Mouse (Mus musculus) kidney, postnatal 36 days (tissue): ENCODE results near the gene Ppt2.
A peak's percentile ranks its signal among the peaks of the same experiment; 100 is the strongest.

Experiments
- DNase-seq, 2 experiments: peaks; one replicate each; pipeline ENCODE4 v3.0.0; 2021 to 2022; ENCODE audit warnings: mixed read lengths in 2 of 2

Gene Ppt2

DNA sequence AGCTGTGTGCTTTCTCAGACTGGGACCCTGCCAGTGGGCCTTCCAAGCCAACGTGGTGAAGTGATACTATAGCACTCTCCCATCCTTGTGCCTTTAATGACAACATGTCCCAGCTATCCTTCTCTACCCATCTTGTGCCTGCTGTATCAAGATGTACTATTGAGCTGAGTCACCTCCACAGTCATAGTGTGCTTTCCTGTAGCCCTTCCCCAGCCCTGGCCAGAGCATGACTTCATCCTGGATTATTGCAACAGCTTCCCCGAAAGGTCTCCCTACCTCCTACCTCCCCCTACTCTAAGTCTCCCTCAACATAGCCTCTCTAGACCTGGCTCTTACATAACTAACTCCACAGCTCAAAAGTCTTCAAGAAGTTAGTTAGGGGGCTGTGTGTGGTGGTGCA is 7.4 kb upstream of the Ppt2 start:
- DNase-seq: no peak

DNA sequence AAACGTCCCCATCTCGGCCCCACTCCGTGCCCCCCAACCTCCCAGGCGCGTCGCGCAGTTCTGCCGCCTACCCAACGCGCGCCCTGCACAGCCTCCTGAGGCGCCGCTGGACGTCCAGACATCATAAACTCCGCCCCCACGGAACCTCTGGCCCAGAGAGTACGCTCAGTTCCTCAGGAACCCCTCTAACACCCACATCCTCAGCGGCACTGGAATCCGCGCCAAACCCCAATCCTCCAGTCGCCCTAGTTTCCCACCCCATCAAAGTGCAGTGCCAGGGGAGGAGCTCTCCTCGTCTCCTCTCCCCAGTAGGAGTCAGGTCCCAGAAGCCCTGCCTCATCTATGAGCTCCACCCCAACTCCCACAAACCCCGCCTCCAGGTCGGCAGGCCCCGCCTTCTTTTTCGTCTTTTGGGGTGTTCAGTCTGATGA is 4.0 kb upstream of the Ppt2 start:
- DNase-seq: peak; percentile 88 to 90

DNA sequence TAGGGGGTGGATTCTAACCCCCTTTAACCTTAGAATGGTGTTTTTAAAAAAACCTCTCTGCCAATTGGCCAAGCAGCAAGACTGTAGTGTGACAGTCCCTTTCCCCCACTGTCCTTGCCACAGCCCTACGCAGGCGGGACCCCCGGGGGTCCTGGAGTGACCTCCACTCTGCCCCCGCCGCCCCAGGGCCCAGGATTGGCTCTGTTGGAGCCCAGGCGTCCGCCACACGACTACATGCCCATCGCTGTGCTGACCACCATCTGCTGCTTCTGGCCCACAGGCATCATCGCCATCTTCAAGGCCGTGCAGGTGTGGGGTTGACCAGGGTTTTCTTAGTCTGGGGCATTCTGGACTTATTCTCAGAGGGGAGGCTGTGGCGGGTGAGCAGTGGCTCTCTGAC is 3.3 kb upstream of the Ppt2 start:
- DNase-seq: no peak

DNA sequence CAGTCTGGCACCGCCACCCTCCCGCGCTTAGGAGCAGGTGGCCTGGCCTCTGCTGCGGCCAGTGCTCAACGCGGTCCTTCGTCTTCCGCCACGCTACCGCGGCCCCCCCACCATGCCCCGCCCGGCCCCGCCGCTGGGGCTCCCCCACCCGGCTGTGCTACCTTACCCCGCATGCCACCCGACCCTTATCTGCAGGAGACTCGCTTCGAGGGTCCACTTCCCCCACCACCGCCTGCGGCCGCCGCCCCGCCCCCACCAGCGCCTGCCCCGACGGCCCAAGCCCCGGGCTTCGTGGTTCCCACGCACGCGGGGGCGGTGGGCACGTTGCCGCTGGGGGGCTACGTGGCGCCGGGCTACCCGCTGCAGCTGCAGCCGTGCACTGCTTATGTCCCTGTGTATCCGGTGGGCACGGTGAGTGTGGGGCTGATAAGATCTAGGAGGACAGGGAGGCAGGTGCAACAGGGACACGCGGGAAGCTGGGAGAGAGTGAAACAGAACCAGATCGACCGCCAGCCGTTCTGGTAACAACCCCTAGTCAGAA is 2.5 kb upstream of the Ppt2 start:
- DNase-seq: no peak

DNA sequence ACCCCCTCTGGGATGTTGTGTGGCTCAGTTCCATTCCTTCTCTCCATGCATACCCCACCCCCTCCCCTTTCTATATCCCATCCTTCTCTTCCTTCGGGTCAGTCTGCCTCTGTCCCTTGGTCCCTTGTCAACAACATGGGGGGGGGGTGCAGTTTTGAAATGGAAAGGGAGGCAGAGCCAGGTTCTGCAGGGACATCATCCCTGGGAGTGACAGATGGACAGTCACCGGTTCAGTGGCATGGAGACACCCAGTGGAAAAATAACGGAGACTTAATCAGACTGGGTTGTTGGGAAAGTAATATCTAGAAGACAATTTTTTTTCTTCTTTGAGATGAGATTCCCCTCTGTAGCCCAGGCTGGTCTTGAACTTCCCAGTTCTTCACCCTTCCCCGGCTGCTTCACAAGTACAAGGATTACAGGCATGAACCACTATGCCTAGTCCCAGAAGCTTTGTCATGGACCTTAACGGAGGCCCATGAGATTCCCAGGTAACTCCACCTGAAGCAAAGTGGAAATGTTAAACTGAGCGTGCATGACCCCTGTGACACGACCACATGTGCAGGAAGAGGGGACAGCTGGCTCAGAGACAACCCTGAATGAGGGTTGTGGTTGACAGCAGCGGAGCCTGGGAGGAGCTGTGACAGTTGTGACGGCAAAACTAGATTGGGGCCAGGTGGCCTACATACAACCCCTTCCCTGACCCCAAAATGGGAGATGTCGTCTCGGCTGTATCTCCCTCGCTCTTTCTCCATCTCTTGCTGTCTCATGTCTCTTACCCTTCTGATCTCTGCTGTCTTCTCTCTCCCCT is 1.7 kb upstream of the Ppt2 start:
- DNase-seq: no peak

DNA sequence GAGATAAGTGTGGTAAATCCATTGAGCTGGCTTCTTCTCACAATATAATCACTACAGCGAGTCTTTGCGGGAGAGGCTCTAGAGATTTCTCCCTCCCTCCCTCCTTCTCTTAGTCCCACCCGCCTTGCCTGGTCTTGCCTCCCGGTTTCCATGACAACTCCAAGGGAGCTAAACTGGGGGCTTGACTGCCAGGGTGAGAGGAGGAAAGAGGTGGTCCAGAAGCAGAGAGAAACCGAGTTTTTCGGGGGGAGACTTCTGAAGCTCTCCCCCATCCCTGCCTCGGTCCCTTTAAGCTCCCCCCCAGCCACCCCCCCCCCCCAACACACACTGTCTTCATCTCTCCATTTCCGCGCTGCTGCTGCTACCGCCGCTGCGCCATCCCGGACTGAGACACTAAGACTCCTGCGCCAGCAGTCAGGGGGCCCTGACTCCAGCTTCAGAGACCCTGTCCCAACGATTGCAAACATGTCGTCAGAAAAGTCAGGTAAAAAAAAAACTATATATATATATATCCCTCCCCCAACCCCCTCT is 976 bp upstream of the Ppt2 start, which contains the start of gene Prrt1:
Gene Prrt1 (plus strand): TSS at position 313 of the 531 bp plus-strand sequence.
- DNase-seq: no peak

DNA sequence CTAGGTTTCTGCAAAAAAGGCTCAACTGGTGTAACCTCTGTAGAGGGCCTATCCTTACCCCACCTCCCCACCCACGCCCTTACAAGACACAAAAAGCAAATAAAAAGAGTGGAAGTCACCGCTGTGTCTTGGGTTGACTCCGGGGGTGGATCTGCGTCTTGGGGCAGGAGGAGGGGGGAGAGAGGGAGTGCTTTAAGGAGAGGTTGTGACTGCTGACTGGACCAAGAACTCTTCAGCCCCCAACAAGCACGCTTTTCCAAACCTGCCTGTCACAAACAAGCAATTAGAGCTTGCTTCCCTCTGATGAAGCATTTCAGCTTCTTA is 296 bp upstream of the Ppt2 start:
- DNase-seq: no peak

DNA sequence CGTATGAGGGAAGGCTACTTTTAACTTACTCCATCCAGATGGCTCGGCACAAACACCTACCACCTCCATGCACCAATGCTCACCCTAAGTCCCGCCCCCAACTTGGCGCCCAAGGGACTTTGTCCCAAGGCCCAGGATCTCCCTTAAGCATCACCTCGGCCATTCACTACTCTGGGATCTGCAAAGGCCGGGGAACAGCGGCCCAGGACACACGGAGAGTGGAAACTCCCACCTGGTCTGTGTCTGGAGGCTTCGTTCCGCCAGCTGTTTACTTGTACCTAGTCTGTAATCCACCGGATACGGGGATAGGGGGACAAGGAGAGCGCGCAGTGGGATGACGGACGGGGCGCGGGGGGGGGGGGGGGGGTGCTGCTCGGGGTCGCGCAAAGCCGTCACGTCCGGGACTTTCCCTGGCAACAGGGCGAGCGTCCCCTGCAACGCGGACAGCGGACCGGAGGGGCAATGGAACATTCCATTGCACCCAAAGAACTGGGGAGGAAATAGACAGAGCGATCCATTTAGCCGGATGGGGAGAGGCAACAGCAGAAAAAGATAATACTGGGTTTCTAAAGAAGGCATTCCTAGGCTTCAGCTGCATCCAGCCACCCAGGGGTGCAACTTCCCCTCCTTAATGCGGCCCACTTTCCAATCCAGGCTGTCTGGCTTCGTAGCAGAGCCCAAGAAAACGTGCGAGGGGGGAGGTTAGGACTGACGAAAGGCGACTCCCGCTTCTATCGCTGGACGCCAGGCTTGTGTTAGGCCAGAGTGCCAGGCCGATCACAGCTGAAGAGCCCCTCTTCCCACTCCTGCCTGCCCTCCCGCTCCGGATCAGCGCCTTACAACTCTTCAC is 992 bp downstream of the Ppt2 start:
- peak; percentile 94 to 95 for DNase-seq

DNA sequence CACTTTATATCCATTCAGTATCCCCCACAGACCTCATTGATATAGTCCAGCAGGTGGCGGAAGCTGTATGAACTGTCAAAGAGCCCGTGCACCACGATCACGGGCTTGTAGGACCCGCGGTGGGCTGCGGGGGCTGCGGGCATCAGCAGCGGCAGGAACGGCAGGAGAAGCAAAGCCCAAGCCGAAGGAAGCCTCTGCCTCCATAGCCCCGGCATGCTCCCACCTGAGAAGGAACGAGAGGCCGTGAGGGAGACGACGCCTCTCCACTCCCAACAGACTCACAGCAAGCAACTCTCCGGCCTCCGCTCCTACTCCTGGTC is 1.6 kb downstream of the Ppt2 start:
- DNase-seq: no peak

DNA sequence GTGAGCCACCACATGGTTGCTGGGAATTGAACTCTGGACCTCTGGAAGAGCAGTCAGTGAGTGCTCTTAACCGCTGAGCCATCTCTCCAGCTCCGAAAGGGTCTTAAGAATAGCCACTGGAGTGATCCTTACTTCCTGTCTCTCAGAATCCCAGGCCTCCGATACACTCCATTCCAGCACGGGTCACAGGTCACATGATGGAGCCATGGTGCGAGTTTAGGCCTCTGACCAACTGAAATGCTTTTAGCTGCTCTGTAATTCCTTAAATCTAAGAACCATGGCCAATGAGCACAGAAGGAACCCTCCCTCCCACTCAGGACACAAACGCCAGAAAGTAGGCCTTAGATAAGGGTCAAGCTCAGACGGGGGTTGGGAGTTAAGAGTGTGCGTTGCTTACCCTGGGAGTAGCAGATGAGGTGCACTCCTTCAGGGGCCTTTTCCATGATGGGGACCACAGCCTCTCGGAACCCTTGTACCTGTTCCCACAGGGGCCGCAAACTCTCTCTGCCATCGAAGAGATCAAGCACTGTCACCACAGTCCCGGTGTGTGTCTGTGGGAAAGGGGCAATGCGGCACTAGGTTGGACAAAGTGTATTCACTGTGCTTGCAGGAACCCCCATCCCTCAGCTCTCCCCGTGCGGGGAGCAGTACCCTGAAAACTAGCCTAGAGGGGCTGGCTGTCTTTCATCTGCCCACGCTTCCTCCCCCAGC is 2.1 kb downstream of the Ppt2 start:
- DNase-seq: peak in 1 of 2 experiments; percentile 57

DNA sequence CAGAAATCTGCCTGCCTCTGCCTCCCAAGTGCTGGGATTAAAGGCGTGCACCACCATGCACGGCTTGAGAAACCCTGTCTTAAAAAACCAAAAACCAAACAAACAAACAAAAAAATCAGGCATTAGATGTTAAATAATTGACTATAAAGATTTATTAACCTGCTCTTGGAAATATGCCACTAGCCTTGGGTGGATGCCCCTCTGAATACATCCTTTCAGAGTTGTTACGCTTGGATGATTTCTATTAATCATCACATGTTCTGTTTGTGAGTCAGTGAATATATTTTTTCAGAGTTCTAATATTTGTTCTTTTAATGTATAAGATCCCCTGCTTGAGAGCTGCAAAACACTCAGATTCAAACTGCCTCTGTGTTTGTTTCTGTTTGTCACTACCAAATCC is 3.3 kb downstream of the Ppt2 start:
- DNase-seq: no peak

DNA sequence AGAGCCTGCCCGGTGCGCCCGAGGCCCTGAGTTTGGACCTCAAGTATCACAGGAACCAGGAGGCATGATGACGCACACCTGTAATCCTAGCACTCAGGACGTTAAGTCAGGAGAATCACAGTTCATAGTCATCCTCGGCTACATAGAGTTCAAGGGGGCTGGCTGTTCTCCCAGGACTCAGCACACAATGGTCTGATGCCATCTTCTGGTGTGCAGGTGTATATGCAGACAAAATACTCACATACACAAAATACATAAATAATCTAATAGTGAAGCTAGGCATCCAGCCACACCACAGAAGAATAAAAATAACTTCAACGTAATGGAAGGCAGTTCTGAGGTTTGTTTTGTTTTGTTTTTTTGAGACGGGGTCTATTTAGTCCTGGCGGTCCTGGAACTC is 5.1 kb downstream of the Ppt2 start:
- no peak for DNase-seq

DNA sequence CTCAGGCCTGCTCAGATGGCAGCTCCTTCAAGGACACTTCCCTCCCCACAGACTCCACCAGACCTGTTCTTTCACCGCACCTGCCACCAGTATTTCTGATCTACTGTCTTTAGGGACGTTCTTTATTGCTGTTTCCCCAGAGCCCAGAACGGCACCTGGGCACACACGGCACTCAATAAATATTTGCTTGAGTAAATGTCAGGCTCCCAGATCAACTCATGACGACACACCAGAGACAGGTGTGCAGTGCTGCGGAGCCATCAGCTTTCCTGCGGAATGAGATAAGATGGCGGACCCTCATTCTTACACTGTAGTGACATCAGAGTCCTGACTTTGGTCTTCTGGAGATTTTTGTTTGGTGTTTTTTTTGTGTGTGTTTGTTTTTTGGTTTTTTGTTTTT is 7.3 kb downstream of the Ppt2 start:
- no peak for DNase-seq

DNA sequence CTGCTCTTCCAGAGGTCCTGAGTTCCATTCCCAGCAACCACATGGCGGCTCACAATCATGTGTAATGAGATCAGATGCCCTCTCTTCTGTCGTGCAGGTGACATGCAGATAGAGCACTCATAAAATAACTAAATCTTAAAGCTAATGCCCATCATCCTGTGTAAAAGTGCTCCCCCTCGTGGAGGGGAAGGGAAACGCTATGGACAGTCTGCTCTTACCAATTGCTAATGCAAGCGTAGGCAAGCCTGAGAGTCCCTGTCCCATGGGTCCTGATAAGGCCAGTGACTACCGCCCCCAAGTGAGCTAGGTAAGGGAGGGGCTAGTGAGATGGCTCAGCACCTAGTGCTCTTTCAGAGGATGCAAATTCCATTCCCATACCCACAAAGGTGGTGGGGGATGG is 9.3 kb downstream of the Ppt2 start:
- peak; percentile 82 to 88 for DNase-seq

DNA sequence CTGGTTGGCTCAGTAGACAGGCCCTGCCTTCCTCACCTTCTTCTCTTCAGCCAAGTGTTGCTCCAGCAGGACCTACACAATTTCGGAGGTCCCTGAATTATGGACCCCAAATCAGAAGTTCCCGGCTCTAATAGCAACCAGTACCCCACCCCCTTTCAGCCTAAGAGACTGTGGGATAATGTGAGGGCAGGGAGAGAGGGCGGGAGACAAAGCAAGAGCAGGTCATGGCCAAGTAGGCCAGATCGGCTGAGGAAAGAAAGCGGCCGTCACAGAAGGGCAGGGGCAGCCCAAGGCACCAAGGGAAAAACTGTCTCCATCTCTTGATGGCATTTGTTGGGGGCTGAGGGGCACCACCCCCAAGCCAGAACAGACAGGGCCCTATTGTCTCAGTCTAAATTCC is 12.4 kb downstream of the Ppt2 start, which contains the start of gene Egfl8:
Gene Egfl8 (minus strand): TSS at position 101 of the 400 bp plus-strand sequence.
- no peak for DNase-seq

DNA sequence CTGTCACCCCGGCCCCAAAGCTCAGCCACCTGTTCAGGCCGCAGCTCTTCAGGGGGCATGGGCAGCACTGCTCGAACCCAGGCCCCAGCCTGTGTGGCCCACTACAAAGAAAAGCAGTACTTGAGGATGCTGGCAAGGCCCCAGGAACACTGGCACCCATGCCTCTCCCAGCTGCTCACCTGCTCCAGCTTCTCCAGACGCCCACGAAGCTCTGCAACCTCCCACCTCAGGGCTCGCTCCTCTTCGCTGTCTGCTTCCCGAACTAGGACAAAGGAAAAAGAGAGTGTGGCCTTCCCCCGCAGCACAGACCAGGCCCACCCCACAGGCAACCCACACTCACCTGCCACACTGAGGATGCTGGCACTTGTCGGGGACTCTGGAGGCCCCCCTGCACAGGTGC is 14.5 kb downstream of the Ppt2 start:
- DNase-seq: no peak

DNA sequence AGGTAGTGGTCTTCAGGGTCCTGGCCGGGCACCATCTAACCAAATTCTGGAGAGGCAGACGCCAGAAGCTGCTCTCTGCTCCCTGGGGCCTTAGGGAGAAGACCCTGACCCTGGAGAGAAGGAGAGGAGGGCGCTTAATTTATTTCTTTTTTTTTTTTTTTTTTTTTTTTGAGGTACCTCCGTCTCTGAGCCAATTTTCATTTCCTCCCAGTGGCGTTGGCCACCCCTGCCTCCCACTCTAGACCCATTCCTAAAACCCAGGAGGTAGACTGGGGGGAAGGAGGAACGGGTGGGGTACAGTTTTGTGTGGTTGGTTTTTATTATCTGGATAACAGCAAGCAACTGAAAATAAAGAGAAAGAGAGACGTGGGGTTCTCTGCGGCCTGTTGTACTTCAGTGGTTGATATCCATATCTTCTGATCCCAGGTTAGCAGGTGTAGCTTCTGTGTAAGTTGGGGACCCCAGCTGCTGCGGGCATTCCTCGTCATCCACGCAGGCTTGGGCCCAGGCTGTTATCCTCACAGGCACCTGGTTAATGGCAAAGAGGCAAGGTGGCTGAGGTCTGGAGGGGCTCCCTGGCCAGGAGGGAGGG is 15.2 kb downstream of the Ppt2 start:
- no peak for DNase-seq

DNA sequence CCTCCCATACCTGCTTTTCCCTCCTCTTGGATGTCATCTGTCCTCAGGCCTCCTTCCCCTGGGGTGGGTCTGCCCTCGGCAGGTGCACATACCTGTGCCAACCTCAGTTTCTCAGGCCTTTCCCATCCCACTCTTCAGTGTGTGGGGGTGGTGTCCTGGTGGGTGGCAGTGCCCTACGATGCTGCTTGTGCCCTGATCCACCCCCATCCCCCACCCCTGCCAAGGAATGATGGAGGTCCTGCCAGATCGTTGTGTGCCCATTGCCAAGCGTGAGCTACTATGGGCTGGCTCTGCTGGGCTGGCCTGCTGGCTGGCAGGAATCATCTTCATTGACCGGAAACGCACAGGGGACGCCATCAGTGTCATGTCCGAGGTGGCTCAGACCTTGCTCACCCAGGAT is 17.3 kb downstream of the Ppt2 start:
- DNase-seq: no peak

DNA sequence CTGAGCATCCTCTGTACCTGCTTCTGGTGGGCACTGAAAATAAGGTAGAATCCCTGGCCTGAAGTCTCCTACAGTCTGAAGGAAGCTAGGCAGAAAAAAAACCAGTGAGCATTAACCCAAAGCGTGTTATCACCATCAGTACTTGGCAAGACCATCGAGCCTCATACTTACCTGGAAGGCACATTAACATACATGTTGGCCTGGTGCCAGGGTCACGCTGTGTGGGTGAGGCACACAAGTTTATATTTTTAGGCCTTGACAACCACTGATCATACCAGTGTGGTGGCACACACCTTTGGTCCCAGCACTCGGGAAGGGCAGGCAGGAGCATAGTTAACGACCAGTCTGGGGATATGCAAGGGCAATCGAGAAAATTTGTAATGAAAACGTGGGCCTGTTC is 20.3 kb downstream of the Ppt2 start:
- DNase-seq: peak in 1 of 2 experiments; percentile 47

DNA sequence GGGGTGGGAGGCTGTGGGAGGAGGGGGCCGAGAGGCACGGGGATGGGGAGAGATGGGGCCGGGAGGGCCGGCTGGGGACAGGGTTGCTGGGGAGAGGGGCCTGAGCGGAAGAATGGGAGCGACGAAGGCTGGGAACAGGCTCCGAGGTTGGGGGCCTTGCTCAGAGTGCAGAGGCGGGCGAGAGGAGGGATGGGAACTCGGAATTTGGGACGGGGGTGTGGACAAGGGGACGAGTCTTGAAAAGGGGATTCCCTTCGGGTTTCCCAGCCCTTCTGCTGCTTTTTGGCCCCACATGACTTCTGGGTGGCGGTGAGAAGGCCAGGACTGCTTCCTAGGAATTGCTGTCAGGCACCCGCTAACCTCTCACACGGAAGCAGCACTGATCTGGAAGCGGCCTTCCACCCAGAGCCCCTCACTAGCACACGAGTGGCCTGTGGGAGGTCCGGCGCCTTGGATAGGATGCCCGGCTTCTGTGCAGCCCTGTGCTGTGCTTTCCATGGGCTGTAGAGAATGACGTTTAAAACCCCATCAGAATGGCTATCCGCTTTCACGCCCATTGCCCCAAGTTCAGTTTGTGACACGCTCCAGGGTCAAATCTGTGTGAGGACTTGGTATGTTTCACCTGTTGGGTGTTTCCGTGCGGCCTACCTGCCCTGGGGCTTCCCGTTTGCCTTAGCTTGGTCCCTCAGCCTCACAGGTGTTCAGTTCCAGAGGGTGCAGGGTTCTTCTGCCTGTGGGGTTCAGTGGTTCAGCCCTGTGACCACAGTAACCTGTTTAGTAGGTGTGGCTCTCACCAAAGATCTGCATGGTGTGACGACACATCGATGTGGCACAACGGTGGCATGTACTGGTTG is 21.9 kb downstream of the Ppt2 start:
- no peak for DNase-seq

DNA sequence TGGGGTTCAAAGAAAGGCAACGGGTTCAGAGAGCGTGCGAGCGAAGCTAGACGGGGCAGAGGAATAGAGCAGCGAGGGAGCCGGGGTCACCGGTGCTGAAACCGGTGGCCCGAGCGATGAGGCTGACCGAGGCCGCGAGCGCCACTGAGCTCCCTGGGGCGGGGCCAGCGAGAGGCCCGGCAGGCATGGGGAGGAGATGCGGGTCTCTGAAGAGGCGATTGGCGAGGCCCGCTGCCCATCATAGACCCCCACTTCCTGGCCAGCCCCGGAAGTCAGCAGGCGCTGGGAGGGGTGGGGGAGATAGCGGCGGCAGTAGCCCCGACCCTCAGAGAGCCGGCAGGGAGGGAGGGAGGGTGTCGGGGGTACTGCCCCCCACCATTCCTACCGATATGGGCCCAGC is 22.7 kb downstream of the Ppt2 start:
- peak; percentile 98 to 99 for DNase-seq
